Mouse (Mus musculus) brain, embryonic 14.5 days (tissue): ENCODE data around the gene Clps.

Experiments used
- CTCF ChIP-seq: fragments of 200-500 bp; IDR thresholded peaks from 2 replicates; pipeline ENCODE4 v1.5.1; 2012; ENCODE audit warnings: inconsistent platforms, mild to moderate bottlenecking, moderate library complexity, borderline replicate concordance; ENCODE audit not compliant: insufficient read depth, insufficient read length; ENCODE audit errors: extremely low read depth
- POLR2A ChIP-seq: fragments of 200-500 bp; IDR thresholded peaks from 2 replicates; pipeline ENCODE4 v1.6.1; 2012; ENCODE audit warnings: mild to moderate bottlenecking, inconsistent platforms, borderline replicate concordance; ENCODE audit not compliant: poor library complexity, insufficient read depth, insufficient read length, severe bottlenecking; ENCODE audit errors: extremely low read depth

DNA sequence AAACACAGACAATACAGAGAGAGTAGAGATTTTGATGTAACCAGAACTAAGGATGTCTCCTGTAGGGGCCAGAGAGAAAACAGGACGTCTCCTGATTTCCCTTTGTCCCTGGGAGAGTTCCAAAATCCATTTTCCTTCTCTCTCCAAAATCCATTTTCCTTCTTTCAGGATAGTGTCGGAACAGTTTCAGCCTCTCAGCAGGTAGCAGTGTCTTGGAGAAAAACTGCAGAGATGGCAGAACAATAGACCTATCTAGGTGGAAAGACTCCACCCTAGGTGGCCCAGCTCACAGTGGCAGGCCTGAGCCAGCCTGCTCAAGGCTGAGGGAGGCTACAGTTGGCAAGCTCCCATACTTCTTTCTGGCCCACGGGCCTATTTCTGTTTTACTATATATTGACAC, 7.0 kb upstream of the Clps start:
- no peak for TF ChIP-seq CTCF
- TF ChIP-seq POLR2A: no peak
